Comparison of ENCODE assay signal across 10 mouse cellular contexts in genomic region chr13:59041013-59041764, GRCm38 (mm10).
DNase-seq lines count a peak whose midpoint lies in the region; ATAC-seq and TF ChIP-seq lines count a peak whose summit lies in the region.
"Had no signal": no experiment of that assay in that cellular context is flagged by ENCODE, and none has a peak within 500 bp of the region (broad histone marks: within the 10 kb centered on the region; RNA-seq: fewer than 3 reads in every experiment).

No protein-coding gene starts in this region.

- H3K79me2 ChIP-seq in heart, adult 2 months (replicated peaks; ENCODE audit: control insufficient read depth, insufficient read depth, low read length) = no peaks in the 10 kb centered on the region

- 19% methylated on average over 9 of the region's 9 CpGs for WGBS in forebrain, embryonic 13.5 days
- WGBS in neural tube, embryonic 11.5 days = 51% methylated on average over 9 of the region's 9 CpGs
- WGBS in heart, adult 2 months = 61% methylated on average over 9 of the region's 9 CpGs

- DNase-seq in brain, embryonic 18.5 days (ENCODE audit: low read depth, low spot score) = peak; percentile 94
- DNase-seq in layer of hippocampus, postnatal 10 days (ENCODE audit: low spot score in 2 of 2) = peak; percentile 52 to 54
- DNase-seq in neural tube, embryonic 11.5 days (ENCODE audit: low spot score) = peak; percentile 85
- no peak for DNase-seq in spleen, adult 12 weeks (ENCODE audit: low spot score)
- DNase-seq in heart, adult 2 months = no peak
- DNase-seq in kidney, postnatal 4 days = no peak
- DNase-seq in adrenal gland, postnatal 25 days = no peak
- DNase-seq: lung, embryonic 14.5 days had no signal

- peak overlapping the region; percentile 92 for H3K27ac ChIP-seq in forebrain, embryonic 13.5 days
- peak overlapping the region; percentile 82 for H3K27ac ChIP-seq in neural tube, embryonic 11.5 days (ENCODE audit: low read depth, low read length)
- no peak overlapping the region for H3K27ac ChIP-seq in heart, adult 2 months
- H3K27ac ChIP-seq: heart, embryonic 13.5 days had no signal

- no peaks in the 10 kb centered on the region for H3K27me3 ChIP-seq in forebrain, embryonic 13.5 days
- no peaks in the 10 kb centered on the region for H3K27me3 ChIP-seq in neural tube, embryonic 11.5 days (ENCODE audit: control insufficient read depth, insufficient read depth, low read length)
- no peaks in the 10 kb centered on the region for H3K27me3 ChIP-seq in heart, adult 2 months (ENCODE audit: control insufficient read depth, insufficient read depth, low read length)
- H3K27me3 ChIP-seq: heart, embryonic 13.5 days had no signal

- ATAC-seq in forebrain, embryonic 13.5 days = peak; percentile 99
- peak; percentile 98 for ATAC-seq in neural tube, embryonic 11.5 days (ENCODE audit: insufficient read depth, low FRiP score, low TSS enrichment)

- H3K4me3 ChIP-seq in forebrain, embryonic 13.5 days = no peak overlapping the region; the same call in 1 of the 2 replicates
- H3K4me3 ChIP-seq in neural tube, embryonic 11.5 days (ENCODE audit: low read depth, low read length) = no peak overlapping the region
- H3K4me3 ChIP-seq in heart, adult 2 months = no peak overlapping the region
- H3K4me3 ChIP-seq: heart, embryonic 13.5 days had no signal

- H3K9me3 ChIP-seq in forebrain, embryonic 13.5 days (replicated peaks) = no peaks in the 10 kb centered on the region
- H3K9me3 ChIP-seq in neural tube, embryonic 11.5 days (ENCODE audit: control insufficient read depth, low read length) = no peaks in the 10 kb centered on the region
- H3K9me3 ChIP-seq: heart, embryonic 13.5 days had no signal

- no peak for TF ChIP-seq POLR2A in heart, adult 2 months (IDR thresholded peaks at IDR 0.05; ENCODE audit: insufficient read depth, low read depth, low read length)

- no peak for TF ChIP-seq CTCF in heart, adult 2 months (IDR thresholded peaks at IDR 0.05)

- H3K4me2 ChIP-seq in forebrain, embryonic 13.5 days = peak overlapping the region; percentile 46
- peak overlapping the region; percentile 12; the same call in 1 of the 2 replicates for H3K4me2 ChIP-seq in neural tube, embryonic 11.5 days (ENCODE audit: low read depth)
- H3K4me2 ChIP-seq: heart, embryonic 13.5 days; lung, embryonic 14.5 days had no signal

- H3K9ac ChIP-seq in forebrain, embryonic 13.5 days = no peak overlapping the region
- H3K9ac ChIP-seq in neural tube, embryonic 11.5 days (ENCODE audit: low read length) = peak overlapping the region; percentile 48; the same call in 1 of the 2 replicates
- H3K9ac ChIP-seq in heart, adult 2 months (ENCODE audit: low read depth, low read length) = no peak overlapping the region
- H3K9ac ChIP-seq: heart, embryonic 13.5 days; lung, embryonic 14.5 days had no signal

- no peak for TF ChIP-seq EP300 in heart, adult 2 months (IDR thresholded peaks at IDR 0.05; ENCODE audit: insufficient read depth, low read depth, low read length)

- peaks cover 30% of the 10 kb centered on the region for H3K4me1 ChIP-seq in forebrain, embryonic 13.5 days
- peaks cover 6% of the 10 kb centered on the region for H3K4me1 ChIP-seq in neural tube, embryonic 11.5 days (ENCODE audit: control insufficient read depth, insufficient read depth, low read length)
- H3K4me1 ChIP-seq in heart, adult 2 months (ENCODE audit: control insufficient read depth, insufficient read depth, low read length) = no peaks in the 10 kb centered on the region
- H3K4me1 ChIP-seq: heart, embryonic 13.5 days had no signal

- intact Hi-C loops in heart, adult 2 months (cut with DNase I) = no loop called here

- H3K36me3 ChIP-seq in forebrain, embryonic 13.5 days (ENCODE audit: poor library complexity, severe bottlenecking) = no peaks in the 10 kb centered on the region
- H3K36me3 ChIP-seq in neural tube, embryonic 11.5 days (ENCODE audit: control insufficient read depth, insufficient read depth, low read length) = no peaks in the 10 kb centered on the region
- no peaks in the 10 kb centered on the region for H3K36me3 ChIP-seq in heart, adult 2 months (ENCODE audit: control insufficient read depth, insufficient read depth, low read length)
- H3K36me3 ChIP-seq: heart, embryonic 13.5 days had no signal

Comparison
In these comparisons a context has a peak if more than half of its experiments do, and no peak if none do; other contexts are left out.
1. DNase-seq: peak in brain, embryonic 18.5 days (single experiment), layer of hippocampus, postnatal 10 days (2 of 2) and neural tube, embryonic 11.5 days (single experiment); none in spleen, adult 12 weeks (single experiment), heart, adult 2 months (0 of 2), kidney, postnatal 4 days (0 of 2) and adrenal gland, postnatal 25 days (single experiment).